9 mouse cellular contexts compared by ENCODE assay signal in genomic region chr8:74980711-74981062, GRCm38 (mm10). TPM values are rescaled to one million over a fixed set of nuclear protein-coding genes. Genes with fewer than 3 reads are reported as not detected.
DNase-seq lines count a peak whose midpoint lies in the region; ATAC-seq and TF ChIP-seq lines count a peak whose summit lies in the region.
"Had no signal": no experiment of that assay in that cellular context is flagged by ENCODE, and none has a peak within 500 bp of the region (broad histone marks: within the 10 kb centered on the region; RNA-seq: fewer than 3 reads in every experiment).

No protein-coding gene starts in this region.

- DNase-seq in A20 (ENCODE audit: low read depth, low spot score) = peak; percentile 57
- peak; percentile 74 for DNase-seq in ES-E14 (ENCODE audit: low read depth, low spot score)
- DNase-seq in cerebellum, adult 9-11 months = peak; percentile 22
- DNase-seq in gastrocnemius, postnatal 10 days = peak; percentile 58
- DNase-seq in kidney, postnatal 4 days = peak; percentile 81 to 84
- DNase-seq in lung, embryonic 14.5 days = peak; percentile 79
- DNase-seq in retina, embryonic 14.5 days (ENCODE audit: low spot score) = peak; percentile 81
- DNase-seq in urinary bladder, postnatal 25 days (ENCODE audit: low spot score) = peak; percentile 55

- 1% methylated on average over 5 of the region's 5 CpGs for WGBS in lung, embryonic 14.5 days

- no peaks in the 10 kb centered on the region for H3K27me3 ChIP-seq in lung, embryonic 14.5 days (ENCODE audit: insufficient read depth, low read length)
- H3K27me3 ChIP-seq: heart, embryonic 13.5 days had no signal

- peak overlapping the region; percentile 18; the same call in 1 of the 2 replicates for H3K4me2 ChIP-seq in lung, embryonic 14.5 days
- H3K4me2 ChIP-seq: heart, embryonic 13.5 days had no signal

- no peak overlapping the region for H3K4me3 ChIP-seq in ES-E14 (ENCODE audit: insufficient read depth in 1 of 2, low read depth in 1 of 2, low read length in 2 of 2, poor library complexity in 1 of 2, severe bottlenecking in 1 of 2)
- no peak overlapping the region for H3K4me3 ChIP-seq in lung, embryonic 14.5 days (ENCODE audit: low read depth, low read length)
- H3K4me3 ChIP-seq: heart, embryonic 13.5 days had no signal

- no peaks in the 10 kb centered on the region for H3K36me3 ChIP-seq in ES-E14 (ENCODE audit: control insufficient read depth, insufficient read depth, low read length, poor library complexity, severe bottlenecking)
- no peaks in the 10 kb centered on the region for H3K36me3 ChIP-seq in lung, embryonic 14.5 days (ENCODE audit: insufficient read depth)
- H3K36me3 ChIP-seq: heart, embryonic 13.5 days had no signal

- peak; percentile 82 for TF ChIP-seq CTCF in lung, embryonic 14.5 days (IDR thresholded peaks at IDR 0.05; ENCODE audit: low read depth)

- H3K9me3 ChIP-seq in ES-E14 (ENCODE audit: control insufficient read depth, insufficient read depth, low read depth, low read length) = no peaks in the 10 kb centered on the region
- H3K9me3 ChIP-seq in lung, embryonic 14.5 days (ENCODE audit: low read depth, low read length) = no peaks in the 10 kb centered on the region
- H3K9me3 ChIP-seq: heart, embryonic 13.5 days had no signal

- H3K4me1 ChIP-seq in ES-E14 (ENCODE audit: control insufficient read depth in 2 of 2, insufficient read depth in 2 of 2, low read length in 2 of 2, poor library complexity in 1 of 2) = peaks cover 3 to 7% of the 10 kb centered on the region in 2 experiments; a peak in 2 of 4 replicates
- no peaks in the 10 kb centered on the region for H3K4me1 ChIP-seq in lung, embryonic 14.5 days (ENCODE audit: insufficient read depth)
- H3K4me1 ChIP-seq: heart, embryonic 13.5 days had no signal

- peak; percentile 68; the same call in 1 of the 2 replicates for ATAC-seq in lung, embryonic 14.5 days (ENCODE audit: insufficient read depth)

- H3K9ac ChIP-seq in ES-E14 (ENCODE audit: insufficient read depth, low read depth, low read length, poor library complexity, severe bottlenecking) = no peak overlapping the region
- H3K9ac ChIP-seq in lung, embryonic 14.5 days = no peak overlapping the region
- H3K9ac ChIP-seq: heart, embryonic 13.5 days had no signal

- in situ Hi-C loops in ES-E14 (cut with MboI; ENCODE audit: low sequenced_read_pairs in 2 of 2, unreplicated experiment in 2 of 2) = no loop called here

- H3K27ac ChIP-seq in ES-E14 (ENCODE audit: insufficient read depth, low read depth, low read length, poor library complexity, severe bottlenecking) = no peak overlapping the region
- no peak overlapping the region for H3K27ac ChIP-seq in lung, embryonic 14.5 days (ENCODE audit: low read depth)
- H3K27ac ChIP-seq: heart, embryonic 13.5 days had no signal

TF ChIP-seq in ES-E14, 5 proteins besides CTCF, POLR2A, EP300 and RAD21:
- TF ChIP-seq CHD2 (IDR thresholded peaks at IDR 0.05; ENCODE audit: low read depth, low read length) (no peak), ZC3H11A (IDR thresholded peaks at IDR 0.05; ENCODE audit: borderline replicate concordance, low read depth, low read length) (peak; percentile 53; the same call in 1 of the 2 replicates), ZNF384 (IDR thresholded peaks at IDR 0.05; ENCODE audit: low read depth, low read length) (no peak), HCFC1 (IDR thresholded peaks at IDR 0.05; ENCODE audit: borderline replicate concordance, insufficient read depth, low read length) (no peak), MAFK (IDR thresholded peaks at IDR 0.05; ENCODE audit: insufficient read depth, low read depth, low read length) (0 out of 2 replicates have a peak, but pooled peaks have one; percentile 29)

RNA-seq across cellular contexts. Expression of gene Hmgxb4, which starts 12.5 kb away (rescaled TPM):
- 66.5 and 75.4 TPM in 2 replicates for total RNA-seq in ES-E14 (2012; rRNA removed)
- 10 to 100 TPM; 11.8 to 17.3 TPM for total RNA-seq in gastrocnemius, postnatal 10 days (2021)
- polyA plus RNA-seq in lung, embryonic 14.5 days (2014; fragmentation: Nextera tagmentation; extraction: Ambion mirVana) = 52.0 and 54.6 TPM in 2 replicates

RNA-seq across cellular contexts. Expression of gene Tom1, which starts 52.8 kb away (rescaled TPM):
- 24.5 and 24.7 TPM in 2 replicates for total RNA-seq in ES-E14 (2012; rRNA removed)
- total RNA-seq in gastrocnemius, postnatal 10 days (2021) = 10 to 100 TPM; 43.2 to 47.1 TPM
- polyA plus RNA-seq in lung, embryonic 14.5 days (2014; fragmentation: Nextera tagmentation; extraction: Ambion mirVana) = 18.7 and 20.8 TPM in 2 replicates

Comparison
In these comparisons a context has a peak if more than half of its experiments do, and no peak if none do; other contexts are left out.
1. DNase-seq: peak in every context shown above with its lines; median percentile 82 in kidney, postnatal 4 days; 81 in retina, embryonic 14.5 days; 79 in lung, embryonic 14.5 days; 74 in ES-E14; 58 in gastrocnemius, postnatal 10 days; 57 in A20; 55 in urinary bladder, postnatal 25 days; 22 in cerebellum, adult 9-11 months.